Mouse (Mus musculus) heart, embryonic 14.5 days (tissue): Measurements from ENCODE around the gene Rufy1. TPM values are rescaled to one million over a fixed set of nuclear protein-coding genes. Genes with fewer than 3 reads are reported as not detected.

ENCODE experiments used
- ATAC-seq: fragments of 200-750 bp; cut with Nextera tagmentation; 2 replicates; pipeline ENCODE4 v1.8.0; 2017; ENCODE audit warnings: low read depth, moderate TSS enrichment; ENCODE audit not compliant: insufficient number of reproducible peaks, insufficient read depth, low FRiP score
- H3K27ac ChIP-seq, 2 experiments: fragments of 200-500 bp in 1 of 2; fragments of 300-500 bp in 1 of 2; sonication (generic) in 1 of 2; replicated peaks in 1 of 2; 2 replicates each; pipeline ENCODE4 v1.5.1; 2012 to 2014; ENCODE audit warnings: low read depth in 2 of 2, low read length in 2 of 2, control low read depth in 1 of 2, mild to moderate bottlenecking in 1 of 2, mixed read lengths in 1 of 2; ENCODE audit not compliant: control insufficient read depth in 1 of 2, insufficient read depth in 1 of 2
- H3K27me3 ChIP-seq: fragments of 300-500 bp; sonication (generic); 2 replicates; pipeline ENCODE4 v1.6.1; 2014; ENCODE audit warnings: mild to moderate bottlenecking, low read length, control low read depth; ENCODE audit not compliant: control insufficient read depth, insufficient read depth
- H3K36me3 ChIP-seq: fragments of 300-500 bp; sonication (generic); 2 replicates; pipeline ENCODE4 v1.6.1; 2014; ENCODE audit warnings: mild to moderate bottlenecking, control low read depth, low read length, mixed read lengths; ENCODE audit not compliant: control insufficient read depth, insufficient read depth
- H3K4me1 ChIP-seq, 2 experiments: fragments of 200-500 bp in 1 of 2; fragments of 300-500 bp in 1 of 2; sonication (generic) in 1 of 2; 2 replicates each; pipeline ENCODE4 v1.6.1; 2012 to 2014; ENCODE audit warnings: low read length in 2 of 2, control low read depth in 1 of 2, mixed read lengths in 1 of 2; ENCODE audit not compliant: control insufficient read depth in 2 of 2, insufficient read depth in 2 of 2
- H3K4me2 ChIP-seq: fragments of 300-500 bp; sonication (generic); 2 replicates; pipeline ENCODE4 v1.6.1; 2014; ENCODE audit warnings: mild to moderate bottlenecking, low read length
- H3K4me3 ChIP-seq, 2 experiments: fragments of 200-500 bp in 1 of 2; fragments of 300-500 bp in 1 of 2; sonication (generic) in 1 of 2; 2 replicates each; pipeline ENCODE4 v1.5.1; 2012 to 2014; ENCODE audit warnings: low read length in 2 of 2, mild to moderate bottlenecking in 2 of 2, control low read depth in 1 of 2, low read depth in 1 of 2, moderate library complexity in 1 of 2; ENCODE audit not compliant: control insufficient read depth in 1 of 2, insufficient read depth in 1 of 2
- H3K9ac ChIP-seq: fragments of 300-500 bp; sonication (generic); 2 replicates; pipeline ENCODE4 v1.6.1; 2014; ENCODE audit warnings: mild to moderate bottlenecking, low read length
- H3K9me3 ChIP-seq: fragments of 300-500 bp; sonication (generic); 2 replicates; pipeline ENCODE4 v1.6.1; 2016; ENCODE audit warnings: low read length, control low read depth; ENCODE audit not compliant: control insufficient read depth
- WGBS: fragments of 180-500 bp; shearing (Covaris S2); extraction: QIAGEN DNeasy Blood & Tissue Kit; methylation state at CpG from one replicate; pipeline ENCODE4 v1.1.7; 2014; 5-methylcytosine and 5-hydroxymethylcytosine counted together
- polyA plus RNA-seq: library from polyadenylated mRNA; unstranded; fragments of >200 nt; fragmentation: Nextera tagmentation; extraction: Ambion mirVana; gene quantifications from 2 replicates; pipeline ENCODE4 v1.2.1, GENCODE M21; 2014

Gene Rufy1
- polyA plus RNA-seq, 1 experiment from 2014 or later: 28.6 TPM

DNA sequence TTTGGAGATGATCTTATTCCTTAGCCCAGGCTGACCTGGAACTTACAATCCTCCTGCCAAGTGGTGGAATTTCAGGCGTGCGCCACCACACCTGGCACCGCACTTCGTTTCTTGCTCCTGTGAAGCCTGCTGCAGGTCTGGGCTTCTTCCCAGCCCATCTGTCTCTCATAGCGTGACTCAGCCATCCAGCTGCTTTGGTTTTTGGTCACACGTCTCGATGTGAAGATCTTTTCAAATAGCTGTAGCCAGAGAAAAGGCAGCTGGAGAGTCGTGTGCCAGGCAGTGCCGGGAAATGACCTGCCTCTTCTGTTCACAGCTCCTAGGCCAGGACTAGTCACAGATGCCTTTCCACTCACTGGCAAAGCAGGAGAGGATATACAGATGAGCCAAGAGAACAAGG, 10.7 kb upstream of the Rufy1 start:
- Histone ChIP-seq H3K9me3 (no peaks in the 10 kb centered on the region), H3K9ac (no peak overlapping the region), H3K27me3 (peaks cover 4% of the 10 kb centered on the region; the same call in 1 of the 2 replicates), H3K4me1 (no peaks in the 10 kb centered on the region), H3K27ac (no peak overlapping the region), H3K4me3 (no peak overlapping the region), H3K4me2 (no peak overlapping the region), H3K36me3 (no peaks in the 10 kb centered on the region)
- 54% methylated on average over 9 of the region's 9 CpGs for WGBS
- no peak for ATAC-seq

- no peak overlapping the region for H3K27ac ChIP-seq
- H3K4me3 ChIP-seq: no peak overlapping the region
- no peak overlapping the region for H3K4me2 ChIP-seq
- WGBS: 75% methylated on average over 6 of the region's 6 CpGs
- no peak for ATAC-seq
- H3K4me1 ChIP-seq: no peaks in the 10 kb centered on the region
- H3K9ac ChIP-seq: no peak overlapping the region
- H3K9me3 ChIP-seq: no peaks in the 10 kb centered on the region
- H3K27me3 ChIP-seq: peaks cover 4% of the 10 kb centered on the region; the same call in 1 of the 2 replicates
- no peaks in the 10 kb centered on the region for H3K36me3 ChIP-seq
These were observed 9.8 kb upstream of the Rufy1 start for GRCm38 (mm10) chr11:50440691-50441090.

GRCm38 (mm10) chr11:50439857-50440256, 8.9 kb upstream of the Rufy1 start:
- H3K4me2 ChIP-seq: no peak overlapping the region
- no peak overlapping the region for H3K4me3 ChIP-seq
- H3K27ac ChIP-seq: no peak overlapping the region
- ATAC-seq: no peak
- peaks cover 4% of the 10 kb centered on the region; the same call in 1 of the 2 replicates for H3K27me3 ChIP-seq
- H3K9ac ChIP-seq: no peak overlapping the region
- no peaks in the 10 kb centered on the region for H3K4me1 ChIP-seq
- 54% methylated on average over 8 of the region's 8 CpGs for WGBS
- H3K36me3 ChIP-seq: no peaks in the 10 kb centered on the region
- no peaks in the 10 kb centered on the region for H3K9me3 ChIP-seq

- WGBS: 85% methylated on average over 5 of the region's 5 CpGs
- H3K9ac ChIP-seq: no peak overlapping the region
- no peak for ATAC-seq
- no peak overlapping the region for H3K4me3 ChIP-seq
- peaks cover 4% of the 10 kb centered on the region in 2 experiments; a peak in 3 of 4 replicates for H3K4me1 ChIP-seq
- no peaks in the 10 kb centered on the region for H3K27me3 ChIP-seq
- no peak overlapping the region for H3K4me2 ChIP-seq
- no peak overlapping the region for H3K27ac ChIP-seq
- no peaks in the 10 kb centered on the region for H3K36me3 ChIP-seq
- no peaks in the 10 kb centered on the region for H3K9me3 ChIP-seq
These were observed 2.0 kb upstream of the Rufy1 start for GRCm38 (mm10) chr11:50432896-50433295.

DNA sequence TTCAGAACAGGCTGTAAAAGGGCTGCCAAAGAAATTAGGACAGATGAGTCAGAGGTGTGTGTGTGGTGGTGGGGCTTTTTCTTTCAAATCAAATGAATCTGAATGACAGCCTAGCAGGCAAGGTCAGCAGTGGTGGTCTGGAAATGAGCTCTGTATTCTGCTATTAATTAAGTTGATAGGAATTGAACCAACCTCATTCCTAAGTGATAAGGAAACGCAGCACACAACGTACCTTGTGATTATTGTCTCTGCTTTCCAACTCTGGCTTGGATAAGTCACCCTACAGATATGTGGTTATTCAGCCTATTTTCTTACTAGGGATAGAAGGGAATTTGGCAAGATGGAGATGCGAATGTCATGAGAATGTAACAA, 1.1 kb upstream of the Rufy1 start:
- Histone ChIP-seq H3K4me3 (no peak overlapping the region), H3K9me3 (no peaks in the 10 kb centered on the region), H3K4me1 (peaks cover 4% of the 10 kb centered on the region in 2 experiments; a peak in 3 of 4 replicates), H3K36me3 (no peaks in the 10 kb centered on the region), H3K27ac (no peak overlapping the region), H3K27me3 (no peaks in the 10 kb centered on the region), H3K4me2 (no peak overlapping the region), H3K9ac (no peak overlapping the region)
- no peak for ATAC-seq
- WGBS: 80% methylated on average over 3 of the region's 3 CpGs

- 30% methylated on average over 32 of the region's 32 CpGs for WGBS
These were observed 476 bp upstream of the Rufy1 start for GRCm38 (mm10) chr11:50431134-50432068.

GRCm38 (mm10) chr11:50426056-50426455, 4.9 kb downstream of the Rufy1 start:
- H3K27me3 ChIP-seq: no peaks in the 10 kb centered on the region
- H3K27ac ChIP-seq: no peak overlapping the region
- 0 out of 2 replicates have a peak, but pooled peaks cover 4% of the 10 kb centered on the region for H3K36me3 ChIP-seq
- H3K4me2 ChIP-seq: no peak overlapping the region
- peaks cover 7 to 8% of the 10 kb centered on the region in 2 experiments; a peak in 3 of 4 replicates for H3K4me1 ChIP-seq
- H3K4me3 ChIP-seq: no peak overlapping the region
- WGBS: 95% methylated on average over 4 of the region's 4 CpGs
- no peak overlapping the region for H3K9ac ChIP-seq
- ATAC-seq: no peak
- no peaks in the 10 kb centered on the region for H3K9me3 ChIP-seq

More at GRCm38 (mm10) chr11:50431134-50432068, 476 bp upstream of the Rufy1 start:
- no peaks in the 10 kb centered on the region for H3K36me3 ChIP-seq
- H3K4me3 ChIP-seq: peak overlapping the region; percentile 81 to 84
- H3K9ac ChIP-seq: peak overlapping the region; percentile 93
- H3K4me2 ChIP-seq: peak overlapping the region; percentile 80
- peaks cover 4% of the 10 kb centered on the region in 2 experiments; a peak in 3 of 4 replicates for H3K4me1 ChIP-seq
- ATAC-seq: 0 out of 2 replicates have a peak, but pooled peaks have one; percentile 19
- H3K27me3 ChIP-seq: no peaks in the 10 kb centered on the region
- no peaks in the 10 kb centered on the region for H3K9me3 ChIP-seq
- H3K27ac ChIP-seq: peak overlapping the region; percentile 91 to 94
